Mouse (Mus musculus) liver, adult 2 months (tissue): ENCODE data around the gene Atp5mpl. TPM values are rescaled to one million over a fixed set of nuclear protein-coding genes. Genes with fewer than 3 reads are reported as not detected.

ENCODE experiments used
- DNase-seq: peaks from one replicate; pipeline ENCODE4 v3.0.0-alpha.2; 2011; ENCODE audit warnings: low read depth, low spot score; ENCODE audit errors: extremely low read depth
- H3K27ac ChIP-seq: fragments of 200-500 bp; replicated peaks from 2 replicates; pipeline ENCODE4 v1.5.1; 2012; ENCODE audit warnings: low read depth, mild to moderate bottlenecking, control low read depth, inconsistent platforms, low read length; ENCODE audit not compliant: insufficient read depth
- H3K27me3 ChIP-seq: fragments of 200-500 bp; 2 replicates; pipeline ENCODE4 v1.6.1; 2012; ENCODE audit warnings: mild to moderate bottlenecking, moderate library complexity, low read length, inconsistent platforms; ENCODE audit not compliant: control insufficient read depth, insufficient read depth
- H3K36me3 ChIP-seq: fragments of 200-500 bp; 2 replicates; pipeline ENCODE4 v1.6.1; 2012; ENCODE audit warnings: low read length, inconsistent platforms; ENCODE audit not compliant: control insufficient read depth, insufficient read depth
- H3K4me1 ChIP-seq: fragments of 200-500 bp; 2 replicates; pipeline ENCODE4 v1.6.1; 2011; ENCODE audit warnings: low read length; ENCODE audit not compliant: control insufficient read depth, insufficient read depth
- H3K4me3 ChIP-seq: fragments of 200-500 bp; 2 replicates; pipeline ENCODE4 v1.5.1; 2011; ENCODE audit warnings: low read depth, mild to moderate bottlenecking, control low read depth, low read length, moderate library complexity; ENCODE audit not compliant: insufficient read depth
- H3K79me2 ChIP-seq: fragments of 200-500 bp; 2 replicates; pipeline ENCODE4 v1.6.1; 2012; ENCODE audit warnings: inconsistent platforms, mild to moderate bottlenecking, low read length, moderate library complexity; ENCODE audit not compliant: control insufficient read depth, insufficient read depth
- H3K9ac ChIP-seq: fragments of 200-500 bp; 2 replicates; pipeline ENCODE4 v1.6.1; 2012; ENCODE audit warnings: low read depth, mild to moderate bottlenecking, control low read depth, inconsistent platforms, low read length
- CTCF ChIP-seq: fragments of 200-500 bp; IDR thresholded peaks from 2 replicates; pipeline ENCODE4 v1.5.1; 2011; ENCODE audit warnings: low read depth, low read length, control low read depth
- POLR2A ChIP-seq: fragments of 200-500 bp; IDR thresholded peaks from 2 replicates; pipeline ENCODE4 v1.6.1; 2011; ENCODE audit warnings: low read length, control low read depth; ENCODE audit not compliant: insufficient read depth; ENCODE audit errors: extremely low read depth
- WGBS: fragments of 180-500 bp; shearing (Covaris S2); methylation state at CpG from one replicate; pipeline ENCODE4 v1.1.7; 2018; 5-methylcytosine and 5-hydroxymethylcytosine counted together
- polyA plus RNA-seq: library from polyadenylated mRNA; depleted of rRNA; stranded (reverse); fragments of >200 nt; gene quantifications from 2 replicates; pipeline ENCODE4 v1.2.3, GENCODE M21; 2012
- total RNA-seq: library from RNA; depleted of rRNA; stranded (reverse); fragments of >200 nt; gene quantifications from 2 replicates; pipeline ENCODE4 v1.2.3, GENCODE M21; 2014

Gene Atp5mpl
- total and polyA plus RNA-seq, 2 experiments = 26.3 to 444 TPM

DNA sequence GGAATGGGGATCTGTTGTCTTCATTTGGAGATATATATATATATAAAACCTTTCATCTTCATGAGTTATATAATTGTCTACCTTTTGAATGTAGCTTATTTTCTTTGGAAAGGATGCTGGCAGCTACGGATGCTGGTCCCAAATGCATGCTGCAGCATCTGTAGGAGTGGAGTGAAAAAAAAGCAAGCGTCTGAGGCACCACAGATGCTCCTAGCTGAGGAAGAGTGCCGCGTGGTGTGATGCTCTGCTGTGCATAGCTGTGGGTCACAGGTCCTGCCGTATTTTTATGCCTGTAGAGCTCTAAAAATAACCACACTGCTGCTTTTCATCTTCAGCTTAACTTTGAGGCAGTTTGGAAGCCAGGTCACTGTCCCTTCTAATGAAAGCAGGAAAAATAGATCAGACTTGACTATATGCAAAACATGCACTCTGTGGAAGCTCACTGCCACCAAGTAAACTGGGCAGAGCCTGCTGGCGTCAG, 14.2 kb upstream of the Atp5mpl start, which contains the start of gene Rd3l:
TSS of gene Rd3l (minus strand) at position 431 of the 481 bp plus-strand sequence.
- no peaks in the 10 kb centered on the region for H3K4me1 ChIP-seq
- H3K79me2 ChIP-seq = no peaks in the 10 kb centered on the region
- no peak within 1 kb of the TSS for H3K4me3 ChIP-seq
- DNase-seq = no peak
- 72% methylated on average over 6 of the region's 6 CpGs for WGBS
- no peak within 1 kb of the TSS for H3K9ac ChIP-seq
- no peaks in the 10 kb centered on the region; the same call in 1 of the 2 replicates for H3K27me3 ChIP-seq
- no peak within 1 kb of the TSS for H3K27ac ChIP-seq
- H3K36me3 ChIP-seq = no peaks in the 10 kb centered on the region
- TF ChIP-seq POLR2A (no peak), CTCF (no peak)

DNA sequence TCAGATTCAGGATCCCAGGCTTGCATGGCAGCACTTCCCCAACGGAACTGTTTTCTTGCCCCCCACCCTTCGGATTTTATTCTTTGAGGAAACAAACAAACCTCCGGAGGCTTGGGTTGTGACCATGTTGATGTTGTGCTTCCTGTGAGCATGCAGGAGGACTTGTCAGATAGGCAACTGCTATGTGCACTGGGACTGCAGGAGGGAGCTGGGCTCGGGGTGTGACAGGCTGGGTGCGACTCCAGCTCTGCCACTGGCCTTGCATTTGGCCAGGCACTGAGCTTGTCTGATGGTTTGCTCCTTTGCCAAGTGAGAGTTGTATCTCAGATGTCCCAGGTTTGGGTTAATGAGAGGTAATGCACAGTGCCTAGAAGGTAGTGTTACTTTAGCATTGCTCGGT, 11.5 kb upstream of the Atp5mpl start:
- Histone ChIP-seq H3K4me3 (no peak overlapping the region), H3K36me3 (no peaks in the 10 kb centered on the region), H3K27me3 (no peaks in the 10 kb centered on the region; the same call in 1 of the 2 replicates), H3K4me1 (no peaks in the 10 kb centered on the region), H3K27ac (no peak overlapping the region), H3K79me2 (no peaks in the 10 kb centered on the region), H3K9ac (no peak overlapping the region)
- no peak for DNase-seq
- TF ChIP-seq POLR2A (no peak), CTCF (no peak)
- 74% methylated on average over 6 of the region's 6 CpGs for WGBS

DNA sequence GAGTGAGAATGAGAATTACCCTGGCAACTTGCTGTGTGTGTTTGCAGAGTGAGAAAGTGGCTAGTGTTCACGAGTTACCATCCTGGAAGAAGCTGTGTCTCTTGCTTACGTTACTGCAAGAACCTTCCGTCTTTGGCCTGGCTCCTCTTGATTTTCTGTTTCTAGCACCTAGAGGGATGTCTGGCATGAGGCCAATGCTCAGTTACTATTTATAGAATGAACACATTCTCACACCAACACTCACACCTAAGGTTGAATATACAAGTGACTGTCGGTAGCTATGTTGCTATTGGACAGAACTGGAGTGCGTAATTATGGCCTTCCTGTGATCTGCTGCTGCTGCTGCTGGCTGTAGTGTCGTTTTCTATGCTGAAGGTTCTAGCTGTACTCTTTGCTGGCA, 10.4 kb upstream of the Atp5mpl start:
- Histone ChIP-seq H3K79me2 (no peaks in the 10 kb centered on the region), H3K27ac (no peak overlapping the region), H3K27me3 (no peaks in the 10 kb centered on the region; the same call in 1 of the 2 replicates), H3K9ac (no peak overlapping the region), H3K36me3 (no peaks in the 10 kb centered on the region), H3K4me3 (no peak overlapping the region), H3K4me1 (no peaks in the 10 kb centered on the region)
- 80% methylated on average over 6 of the region's 6 CpGs for WGBS
- DNase-seq = no peak
- TF ChIP-seq POLR2A (no peak), CTCF (no peak)

DNA sequence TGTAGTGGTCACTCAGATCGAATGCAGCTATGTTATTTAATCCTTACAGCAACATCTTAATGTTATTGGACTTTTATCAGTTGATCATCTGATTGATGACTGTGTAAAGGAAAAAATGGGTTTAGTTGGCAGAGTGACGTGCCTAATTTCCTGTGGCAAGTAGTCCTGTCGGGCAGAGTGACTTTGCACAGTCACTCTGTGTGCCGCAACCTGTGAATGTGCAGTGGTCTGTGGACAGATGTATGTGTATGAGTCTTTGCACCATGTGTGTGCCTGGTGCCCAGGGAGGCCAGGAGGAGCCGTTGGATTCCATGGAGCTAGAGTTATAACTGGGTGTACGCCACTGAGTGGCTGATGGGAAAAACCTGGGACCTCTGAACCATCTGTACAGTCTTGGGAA, 7.8 kb upstream of the Atp5mpl start:
- H3K79me2 ChIP-seq = no peaks in the 10 kb centered on the region
- 81% methylated on average over 6 of the region's 6 CpGs for WGBS
- no peaks in the 10 kb centered on the region; the same call in 1 of the 2 replicates for H3K27me3 ChIP-seq
- H3K9ac ChIP-seq = no peak overlapping the region
- H3K27ac ChIP-seq = no peak overlapping the region
- H3K4me1 ChIP-seq = no peaks in the 10 kb centered on the region
- TF ChIP-seq CTCF (no peak), POLR2A (no peak)
- no peak for DNase-seq
- no peaks in the 10 kb centered on the region for H3K36me3 ChIP-seq
- no peak overlapping the region for H3K4me3 ChIP-seq

DNA sequence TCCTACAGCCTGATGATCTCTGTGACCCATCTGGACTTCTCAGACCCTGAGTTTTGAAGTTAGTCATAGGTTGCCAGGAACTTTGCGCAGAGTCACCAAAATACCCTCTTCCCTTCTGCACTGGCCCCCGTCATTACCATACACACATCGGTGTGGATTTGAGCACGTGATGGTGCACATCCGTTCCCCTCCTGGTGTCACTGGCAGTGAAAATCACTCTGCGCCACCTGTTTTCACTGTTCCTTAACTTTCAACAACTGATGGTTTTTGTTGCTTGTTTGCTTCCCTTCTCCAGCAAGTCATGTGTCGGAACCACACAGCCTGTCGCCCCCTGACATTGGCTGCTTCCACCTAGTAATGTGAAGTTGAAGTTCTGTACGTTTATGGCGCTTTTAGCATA, 5.7 kb upstream of the Atp5mpl start:
- no peak overlapping the region for H3K27ac ChIP-seq

DNA sequence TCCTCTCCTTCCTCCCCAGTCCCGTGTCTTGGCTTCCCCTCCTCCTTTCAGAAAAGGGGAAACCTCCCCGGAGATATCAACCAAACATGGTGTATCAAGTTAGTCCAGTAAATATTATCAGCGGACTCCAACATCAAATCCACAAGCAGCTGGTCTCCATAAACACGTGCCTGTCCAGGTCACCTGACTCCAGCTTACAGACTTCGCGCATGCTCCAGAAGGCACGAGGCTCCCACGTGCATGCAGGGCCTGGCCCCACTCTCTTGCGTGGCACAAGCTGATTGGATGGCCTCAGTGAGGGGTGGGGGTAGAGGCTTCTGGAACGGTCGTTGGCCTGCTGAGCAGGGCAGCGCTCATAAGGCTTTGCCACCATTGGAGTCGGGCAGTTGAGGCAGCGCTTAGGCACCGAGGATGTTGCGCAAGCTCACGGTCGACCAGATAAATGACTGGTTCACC, 4.5 kb upstream of the Atp5mpl start, which contains the start of gene Tdrd9:
TSS of gene Tdrd9 (plus strand) at position 329 of the 456 bp plus-strand sequence.
- Histone ChIP-seq H3K4me3 (no peak within 1 kb of the TSS), H3K27me3 (no peaks in the 10 kb centered on the region), H3K27ac (no peak within 1 kb of the TSS), H3K79me2 (peaks cover 5% of the 10 kb centered on the region), H3K4me1 (no peaks in the 10 kb centered on the region), H3K9ac (no peak within 1 kb of the TSS), H3K36me3 (no peaks in the 10 kb centered on the region)
- TF ChIP-seq CTCF (no peak), POLR2A (no peak)
- 85% methylated on average over 18 of the region's 18 CpGs for WGBS
- DNase-seq = no peak

More for the DNA sequence above, 5.7 kb upstream of the Atp5mpl start:
- Histone ChIP-seq H3K9ac (no peak overlapping the region), H3K27me3 (no peaks in the 10 kb centered on the region), H3K36me3 (no peaks in the 10 kb centered on the region), H3K79me2 (no peaks in the 10 kb centered on the region), H3K4me3 (no peak overlapping the region), H3K4me1 (no peaks in the 10 kb centered on the region)
- no peak for DNase-seq
- 93% methylated on average over 10 of the region's 10 CpGs for WGBS
- no peak for TF ChIP-seq CTCF
- TF ChIP-seq POLR2A = no peak
